Mouse (Mus musculus) liver, adult 2 months (tissue): ENCODE results near the gene Sost. TPM values are rescaled to one million over a fixed set of nuclear protein-coding genes. Genes with fewer than 3 reads are reported as not detected.

ENCODE experiments used
- DNase-seq: peaks from one replicate; pipeline ENCODE4 v3.0.0-alpha.2; 2011; ENCODE audit warnings: low read depth, low spot score; ENCODE audit errors: extremely low read depth
- H3K27ac ChIP-seq: fragments of 200-500 bp; replicated peaks from 2 replicates; pipeline ENCODE4 v1.5.1; 2012; ENCODE audit warnings: low read depth, mild to moderate bottlenecking, control low read depth, inconsistent platforms, low read length; ENCODE audit not compliant: insufficient read depth
- H3K27me3 ChIP-seq: fragments of 200-500 bp; 2 replicates; pipeline ENCODE4 v1.6.1; 2012; ENCODE audit warnings: mild to moderate bottlenecking, moderate library complexity, low read length, inconsistent platforms; ENCODE audit not compliant: control insufficient read depth, insufficient read depth
- H3K36me3 ChIP-seq: fragments of 200-500 bp; 2 replicates; pipeline ENCODE4 v1.6.1; 2012; ENCODE audit warnings: low read length, inconsistent platforms; ENCODE audit not compliant: control insufficient read depth, insufficient read depth
- H3K4me1 ChIP-seq: fragments of 200-500 bp; 2 replicates; pipeline ENCODE4 v1.6.1; 2011; ENCODE audit warnings: low read length; ENCODE audit not compliant: control insufficient read depth, insufficient read depth
- H3K4me3 ChIP-seq: fragments of 200-500 bp; 2 replicates; pipeline ENCODE4 v1.5.1; 2011; ENCODE audit warnings: low read depth, mild to moderate bottlenecking, control low read depth, low read length, moderate library complexity; ENCODE audit not compliant: insufficient read depth
- H3K79me2 ChIP-seq: fragments of 200-500 bp; 2 replicates; pipeline ENCODE4 v1.6.1; 2012; ENCODE audit warnings: inconsistent platforms, mild to moderate bottlenecking, low read length, moderate library complexity; ENCODE audit not compliant: control insufficient read depth, insufficient read depth
- H3K9ac ChIP-seq: fragments of 200-500 bp; 2 replicates; pipeline ENCODE4 v1.6.1; 2012; ENCODE audit warnings: low read depth, mild to moderate bottlenecking, control low read depth, inconsistent platforms, low read length
- CTCF ChIP-seq: fragments of 200-500 bp; IDR thresholded peaks from 2 replicates; pipeline ENCODE4 v1.5.1; 2011; ENCODE audit warnings: low read depth, low read length, control low read depth
- POLR2A ChIP-seq: fragments of 200-500 bp; IDR thresholded peaks from 2 replicates; pipeline ENCODE4 v1.6.1; 2011; ENCODE audit warnings: low read length, control low read depth; ENCODE audit not compliant: insufficient read depth; ENCODE audit errors: extremely low read depth
- whole genome bisulfite sequencing: fragments of 180-500 bp; shearing (Covaris S2); methylation state at CpG from one replicate; pipeline ENCODE4 v1.1.7; 2018; 5-methylcytosine and 5-hydroxymethylcytosine counted together
- polyA plus RNA-seq: library from polyadenylated mRNA; depleted of rRNA; stranded (reverse); fragments of >200 nt; gene quantifications from 2 replicates; pipeline ENCODE4 v1.2.3, GENCODE M21; 2012
- total RNA-seq: library from RNA; depleted of rRNA; stranded (reverse); fragments of >200 nt; gene quantifications from 2 replicates; pipeline ENCODE4 v1.2.3, GENCODE M21; 2014

Sost gene
- total and polyA plus RNA-seq, 2 experiments: 0.10 TPM; not detected in 1

DNA sequence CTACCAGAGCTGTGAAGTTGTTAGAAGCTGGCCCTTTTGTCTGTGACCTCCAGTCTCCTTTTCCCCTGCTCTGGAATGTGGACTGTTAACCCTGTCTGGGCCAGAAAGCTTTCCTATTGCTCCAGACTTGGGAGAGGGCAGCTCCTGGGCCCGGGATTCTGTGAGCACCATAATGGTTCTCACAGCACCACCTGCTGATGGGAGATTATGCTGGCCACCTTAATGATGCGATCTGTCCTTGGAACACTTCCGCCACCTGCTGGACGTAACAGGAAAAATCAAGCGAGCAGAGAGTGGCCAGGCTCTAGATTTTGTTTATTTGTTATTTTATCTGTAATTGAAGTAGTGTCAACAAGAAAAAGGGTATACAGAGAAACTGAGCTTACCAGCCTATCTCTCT is 2.0 kb upstream of the Sost start:
- no peak overlapping the region for H3K27ac ChIP-seq
- 0% methylated on average over 5 of the region's 5 CpGs for WGBS
- H3K79me2 ChIP-seq: no peaks in the 10 kb centered on the region
- H3K27me3 ChIP-seq: peaks cover 14% of the 10 kb centered on the region
- H3K4me1 ChIP-seq: peaks cover 12% of the 10 kb centered on the region; the same call in 1 of the 2 replicates
- H3K36me3 ChIP-seq: peaks cover 3% of the 10 kb centered on the region; the same call in 1 of the 2 replicates
- no peak overlapping the region for H3K4me3 ChIP-seq
- peak; percentile 69 for DNase-seq
- H3K9ac ChIP-seq: no peak overlapping the region
- TF ChIP-seq POLR2A (no peak), CTCF (peak; percentile 91)

DNA sequence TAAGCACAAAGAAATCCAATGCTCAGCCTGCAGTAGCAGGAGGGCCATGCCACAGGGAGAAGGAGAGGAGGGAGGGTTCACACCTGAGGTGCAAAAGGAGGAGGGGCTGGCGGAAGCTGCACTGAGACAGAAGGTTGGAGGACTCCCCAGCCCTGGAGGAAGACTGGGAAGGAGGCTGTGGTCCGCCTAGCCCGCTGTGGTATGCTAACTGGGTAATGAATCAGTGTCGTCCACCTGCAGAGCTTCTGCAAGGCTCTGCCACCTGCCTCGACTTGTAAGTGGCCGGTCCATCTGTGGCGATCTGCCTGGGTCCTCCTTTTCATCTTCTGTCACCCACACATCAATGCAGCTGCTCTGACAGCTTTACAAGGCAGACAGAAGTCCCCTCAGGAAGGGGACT is 1.5 kb upstream of the Sost start:
- no peak for DNase-seq
- H3K79me2 ChIP-seq: no peaks in the 10 kb centered on the region
- H3K27me3 ChIP-seq: peaks cover 19% of the 10 kb centered on the region
- no peaks in the 10 kb centered on the region for H3K36me3 ChIP-seq
- H3K4me3 ChIP-seq: no peak overlapping the region
- H3K9ac ChIP-seq: no peak overlapping the region
- 39% methylated on average over 7 of the region's 7 CpGs for WGBS
- H3K4me1 ChIP-seq: peaks cover 12% of the 10 kb centered on the region; the same call in 1 of the 2 replicates
- H3K27ac ChIP-seq: no peak overlapping the region
- TF ChIP-seq POLR2A: no peak
- no peak for TF ChIP-seq CTCF

DNA sequence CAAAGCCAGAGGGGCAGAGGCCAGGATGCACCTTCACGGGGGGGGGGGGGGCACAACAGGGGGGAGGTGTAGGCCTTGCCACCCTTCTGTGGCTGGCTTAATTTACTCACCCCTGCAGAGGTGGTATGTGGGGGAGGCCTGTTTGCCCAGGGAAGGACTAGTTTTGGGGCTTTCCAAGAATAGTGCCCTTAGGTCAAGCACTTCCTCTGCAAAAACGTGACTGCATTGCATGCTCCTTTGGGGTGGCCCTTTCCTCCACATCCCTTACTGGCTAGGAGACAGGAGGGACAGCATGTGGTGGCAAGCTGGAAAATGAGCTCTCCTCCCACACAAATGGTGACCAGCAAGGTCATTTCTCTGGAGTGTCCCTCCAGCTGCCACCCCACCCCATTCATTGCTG is 1.3 kb downstream of the Sost start:
- Histone ChIP-seq H3K27me3 (peaks cover 27% of the 10 kb centered on the region), H3K9ac (no peak overlapping the region), H3K4me1 (0 out of 2 replicates have a peak, but pooled peaks cover 2% of the 10 kb centered on the region), H3K79me2 (no peaks in the 10 kb centered on the region), H3K36me3 (no peaks in the 10 kb centered on the region), H3K27ac (no peak overlapping the region), H3K4me3 (no peak overlapping the region)
- no peak for DNase-seq
- TF ChIP-seq CTCF (no peak), POLR2A (no peak)
- 0% methylated on average over 2 of the region's 2 CpGs for WGBS

DNA sequence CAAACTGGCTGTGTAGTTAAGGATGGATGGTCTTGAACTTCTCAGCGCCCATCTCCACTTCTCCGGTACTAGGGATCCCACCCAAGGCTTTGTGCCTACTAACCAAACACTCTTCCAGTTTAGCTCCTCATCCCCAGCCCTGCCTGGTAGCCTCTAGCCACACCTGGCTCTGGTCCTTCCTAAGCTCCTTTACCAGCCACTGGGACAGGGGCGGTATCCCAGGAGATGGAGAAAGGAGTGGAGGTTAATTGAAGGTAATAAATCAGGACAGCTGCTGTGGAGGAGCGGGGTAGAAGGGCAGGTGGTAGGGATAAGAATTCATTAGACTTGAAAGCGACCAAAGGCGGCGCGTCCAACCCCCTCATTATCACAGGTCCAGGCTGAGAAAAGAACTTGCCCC is 2.2 kb downstream of the Sost start:
- H3K9ac ChIP-seq: no peak overlapping the region
- H3K27ac ChIP-seq: no peak overlapping the region
- no peaks in the 10 kb centered on the region for H3K79me2 ChIP-seq
- 0 out of 2 replicates have a peak, but pooled peaks cover 2% of the 10 kb centered on the region for H3K4me1 ChIP-seq
- no peak for DNase-seq
- TF ChIP-seq CTCF (no peak), POLR2A (no peak)
- H3K4me3 ChIP-seq: no peak overlapping the region
- WGBS: 22% methylated on average over 8 of the region's 8 CpGs
- no peaks in the 10 kb centered on the region for H3K36me3 ChIP-seq
- peaks cover 27% of the 10 kb centered on the region for H3K27me3 ChIP-seq

DNA sequence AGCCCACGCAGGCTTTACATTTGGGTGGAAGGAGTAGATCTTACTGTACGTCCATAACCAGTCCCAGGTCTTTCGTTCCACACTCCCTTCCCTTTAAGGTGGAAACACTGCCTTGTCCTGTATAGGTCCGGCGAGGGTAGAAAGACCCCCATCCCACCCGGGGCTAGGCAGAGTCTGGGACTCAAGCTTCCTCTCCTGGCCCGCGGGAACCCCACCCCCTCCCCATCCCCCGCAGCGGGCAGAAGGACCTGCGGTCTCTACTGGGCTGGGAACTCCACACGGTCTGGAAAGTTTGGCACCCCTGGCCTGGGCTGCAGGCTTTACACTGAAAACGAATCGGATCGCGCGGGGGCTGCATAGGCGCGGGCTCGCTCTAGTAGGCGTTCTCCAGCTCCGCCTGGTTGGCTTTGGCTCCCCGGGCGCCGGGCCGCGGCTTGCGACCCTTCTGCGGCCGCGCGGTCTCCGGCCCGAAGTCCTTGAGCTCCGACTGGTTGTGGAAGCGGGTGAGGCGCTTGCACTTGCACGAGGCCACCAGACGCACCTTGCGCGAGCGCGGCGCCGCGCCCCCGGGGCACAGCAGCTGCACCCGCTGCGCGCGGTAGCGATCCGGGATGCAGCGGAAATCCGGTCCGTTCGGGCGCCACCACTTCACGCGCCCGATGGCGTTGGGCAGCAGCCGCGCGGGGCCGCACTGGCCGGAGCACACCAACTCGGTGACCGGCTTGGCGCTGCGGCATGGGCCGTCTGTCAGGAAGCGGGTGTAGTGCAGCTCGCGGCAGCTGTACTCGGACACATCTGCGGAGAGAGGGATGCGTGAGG is 3.1 kb downstream of the Sost start:
- peaks cover 27% of the 10 kb centered on the region for H3K27me3 ChIP-seq
- peak overlapping the region; percentile 27 for H3K9ac ChIP-seq
- no peaks in the 10 kb centered on the region for H3K79me2 ChIP-seq
- WGBS: 2% methylated on average over 78 of the region's 78 CpGs
- no peak for TF ChIP-seq CTCF
- TF ChIP-seq POLR2A: no peak
- peak overlapping the region; percentile 56; the same call in 1 of the 2 replicates for H3K4me3 ChIP-seq
- no peak for DNase-seq
- 0 out of 2 replicates have a peak, but pooled peaks cover 2% of the 10 kb centered on the region for H3K4me1 ChIP-seq
- H3K36me3 ChIP-seq: no peaks in the 10 kb centered on the region
- no peak overlapping the region for H3K27ac ChIP-seq

DNA sequence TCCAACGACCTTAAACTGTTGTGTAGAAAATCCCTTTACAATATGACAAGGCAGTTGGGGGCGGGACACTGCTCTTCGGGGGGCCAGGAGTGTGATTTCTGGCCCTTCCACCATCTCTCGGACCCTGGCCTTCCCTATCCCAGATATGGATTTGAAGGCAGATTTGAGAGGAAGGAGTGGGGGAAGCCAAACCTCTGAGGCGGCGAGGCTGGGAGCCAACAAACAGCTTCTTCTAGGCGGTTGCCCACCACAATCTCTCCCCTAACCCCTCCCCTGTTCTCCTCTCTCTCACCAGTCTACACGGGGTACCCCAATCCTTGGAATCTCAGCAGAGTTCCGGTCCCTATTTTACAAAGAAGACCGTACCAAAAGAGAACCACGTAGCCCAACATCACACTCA is 3.8 kb downstream of the Sost start:
- no peak overlapping the region for H3K4me3 ChIP-seq
- H3K79me2 ChIP-seq: no peaks in the 10 kb centered on the region
- whole genome bisulfite sequencing: 19% methylated on average over 11 of the region's 11 CpGs
- H3K36me3 ChIP-seq: no peaks in the 10 kb centered on the region
- 0 out of 2 replicates have a peak, but pooled peaks cover 2% of the 10 kb centered on the region for H3K4me1 ChIP-seq
- no peak overlapping the region for H3K9ac ChIP-seq
- no peak for TF ChIP-seq POLR2A
- TF ChIP-seq CTCF: no peak
- H3K27ac ChIP-seq: no peak overlapping the region
- H3K27me3 ChIP-seq: peaks cover 27% of the 10 kb centered on the region
- DNase-seq: no peak
